Mouse (Mus musculus): Measurements from ENCODE around the gene Zfp442. TPM values are rescaled to one million over a fixed set of nuclear protein-coding genes. Genes with fewer than 3 reads are reported as not detected.

The Zfp442 gene
- 0.84 and 0.90 TPM in 2 replicates for polyA plus RNA-seq (2015; fragmentation: Nextera tagmentation; extraction: Ambion mirVana)

GRCm38 (mm10) chr2:150451180-150451919 is at the start of gene Zfp442:
Zfp442 (minus strand) TSS chr2:150451486.

DNA sequence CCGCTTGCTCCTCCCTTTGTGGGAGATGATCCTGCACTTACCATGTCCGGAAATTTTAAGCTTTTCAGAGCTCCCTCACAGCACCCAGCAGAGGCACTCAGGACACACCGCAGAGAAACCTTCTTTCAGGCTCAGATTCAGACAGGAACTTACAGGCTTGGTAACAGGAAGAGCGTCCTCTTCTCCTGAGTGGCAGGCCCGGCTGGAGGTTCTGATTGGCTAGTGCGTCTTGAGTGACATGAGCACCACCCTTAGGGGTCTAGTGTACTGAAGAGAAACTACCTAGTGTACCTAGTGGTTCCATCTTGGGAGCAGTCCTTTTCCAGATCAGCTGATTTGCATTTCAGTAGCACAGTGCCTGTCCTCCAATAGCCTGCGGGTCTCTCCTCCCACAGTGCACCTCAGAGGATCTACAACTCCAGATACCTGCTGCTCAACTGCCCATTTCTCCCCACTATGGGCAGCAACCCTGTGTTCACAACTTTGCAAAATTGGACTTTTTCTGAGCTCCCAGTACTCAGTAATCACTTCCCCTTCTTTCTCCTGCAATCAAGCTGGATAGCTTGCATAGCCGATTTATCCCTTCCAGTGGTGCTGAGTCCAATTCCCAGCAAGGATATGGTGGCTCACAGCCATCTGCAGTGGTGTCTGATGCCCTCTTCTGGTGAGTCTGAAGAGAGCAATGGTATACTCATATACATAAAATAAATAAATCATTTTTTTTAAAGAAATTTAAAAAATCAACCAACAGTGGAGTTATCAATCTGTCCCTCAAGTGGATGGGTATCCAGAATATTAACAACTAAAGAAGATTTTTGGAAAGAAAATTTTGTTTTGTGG is 33.9 kb upstream of the Zfp442 start, which contains the start of gene Zfp345:
Gene Zfp345 (minus strand): TSS at position 153 of the 840 bp plus-strand sequence.

DNA sequence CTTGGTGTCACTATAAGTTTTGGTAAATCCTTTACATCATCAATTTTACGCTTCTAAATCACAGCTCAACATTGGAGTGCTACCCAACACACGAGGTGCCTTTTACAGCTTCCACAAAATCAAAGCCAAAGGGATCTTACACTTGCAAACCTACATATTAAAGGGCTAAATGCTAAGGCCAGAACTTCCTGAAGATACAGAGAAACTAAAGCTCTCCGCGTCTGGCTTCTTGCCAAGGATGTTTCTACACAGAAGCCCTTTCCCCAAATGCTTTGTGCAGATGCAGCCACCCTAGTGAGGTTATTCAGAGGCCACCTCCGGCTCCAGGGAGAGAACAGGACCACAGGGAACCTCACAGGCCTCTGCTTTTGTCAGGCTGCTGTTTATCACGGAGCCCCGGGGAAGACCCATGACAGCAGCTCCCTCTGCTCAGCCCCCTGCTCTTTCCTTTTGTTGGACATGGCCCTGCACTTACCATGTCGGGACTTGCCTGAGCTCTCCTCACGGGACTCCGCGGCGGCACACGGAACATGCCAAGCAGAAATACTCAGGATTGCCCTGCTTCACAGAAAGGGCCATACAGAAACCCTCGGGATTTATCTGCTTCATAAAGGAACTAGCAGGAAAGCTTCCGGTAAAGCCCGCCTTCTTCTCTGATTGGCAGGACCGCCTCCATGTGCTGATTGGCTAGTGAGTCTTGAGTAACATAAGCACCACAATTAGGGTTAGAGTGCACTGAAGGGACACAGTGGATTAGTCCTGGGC is 89.0 kb downstream of the Zfp442 start, which contains the start of gene 3300002I08Rik:
Gene 3300002I08Rik (minus strand): TSS at position 653 of the 765 bp plus-strand sequence.

Other genes starting within 250 kb of the Zfp442 start
- gene Zfp937, start 233.4 kb downstream of the Zfp442 start, polyA plus RNA-seq (2015; fragmentation: Nextera tagmentation; extraction: Ambion mirVana): 1.3 and 2.0 TPM in 2 replicates
- 1.7 and 2.6 TPM in 2 replicates for gene Gm21994, start 195.9 kb downstream of the Zfp442 start, polyA plus RNA-seq (2015; fragmentation: Nextera tagmentation; extraction: Ambion mirVana)
- not detected in 2 replicates for gene Gm14124, start 194.0 kb downstream of the Zfp442 start, polyA plus RNA-seq (2015; fragmentation: Nextera tagmentation; extraction: Ambion mirVana)
- 0.89 and 0.95 TPM in 2 replicates for gene Gm10130, start 127.8 kb downstream of the Zfp442 start, polyA plus RNA-seq (2015; fragmentation: Nextera tagmentation; extraction: Ambion mirVana)
- gene 3300002I08Rik, start 88.7 kb downstream of the Zfp442 start, polyA plus RNA-seq (2015; fragmentation: Nextera tagmentation; extraction: Ambion mirVana): 1.0 and 1.4 TPM in 2 replicates
- not detected in 2 replicates for gene Zfp345, start 33.6 kb upstream of the Zfp442 start, polyA plus RNA-seq (2015; fragmentation: Nextera tagmentation; extraction: Ambion mirVana)
- gene Cst7, start 118.9 kb upstream of the Zfp442 start, polyA plus RNA-seq (2015; fragmentation: Nextera tagmentation; extraction: Ambion mirVana): 15.5 and 22.2 TPM in 2 replicates
- gene Apmap, start 157.1 kb upstream of the Zfp442 start, polyA plus RNA-seq (2015; fragmentation: Nextera tagmentation; extraction: Ambion mirVana): 27.8 and 28.9 TPM in 2 replicates
- gene Acss1, start 217.0 kb upstream of the Zfp442 start, polyA plus RNA-seq (2015; fragmentation: Nextera tagmentation; extraction: Ambion mirVana): 27.9 and 29.0 TPM in 2 replicates
- gene Vsx1, start 237.9 kb upstream of the Zfp442 start, polyA plus RNA-seq (2015; fragmentation: Nextera tagmentation; extraction: Ambion mirVana): not detected in 2 replicates

Measured in spleen, postnatal 0 days (tissue).